Mouse (Mus musculus) stomach, embryonic 15.5 days (tissue): ENCODE data around the gene Rnf207. TPM values are rescaled to one million over a fixed set of nuclear protein-coding genes. Genes with fewer than 3 reads are reported as not detected.

ENCODE experiments used
- ATAC-seq: fragments of 200-750 bp; cut with Nextera tagmentation; 2 replicates; pipeline ENCODE4 v1.8.0; 2017; ENCODE audit warnings: low read depth, moderate number of reproducible peaks, moderate TSS enrichment; ENCODE audit not compliant: insufficient read depth, low FRiP score
- H3K27ac ChIP-seq: fragments of 300-500 bp; sonication (generic); 2 replicates; pipeline ENCODE4 v1.5.1; 2015; ENCODE audit warnings: mild to moderate bottlenecking, inconsistent platforms
- H3K27me3 ChIP-seq: fragments of 300-500 bp; sonication (generic); replicated peaks from 2 replicates; pipeline ENCODE4 v1.6.1; 2015; ENCODE audit warnings: inconsistent platforms
- H3K36me3 ChIP-seq: fragments of 300-500 bp; sonication (generic); 2 replicates; pipeline ENCODE4 v1.6.1; 2015; ENCODE audit warnings: inconsistent platforms
- H3K4me1 ChIP-seq: fragments of 300-500 bp; sonication (generic); 2 replicates; pipeline ENCODE4 v1.6.1; 2015; ENCODE audit warnings: inconsistent platforms
- H3K4me2 ChIP-seq: fragments of 300-500 bp; sonication (generic); 2 replicates; pipeline ENCODE4 v1.6.1; 2015; ENCODE audit warnings: mild to moderate bottlenecking, inconsistent platforms
- H3K4me3 ChIP-seq: fragments of 300-500 bp; sonication (generic); replicated peaks from 2 replicates; pipeline ENCODE4 v1.5.1; 2015; ENCODE audit warnings: inconsistent platforms
- H3K9ac ChIP-seq: fragments of 300-500 bp; sonication (generic); 2 replicates; pipeline ENCODE4 v1.6.1; 2015; ENCODE audit warnings: inconsistent platforms
- H3K9me3 ChIP-seq: fragments of 300-500 bp; sonication (generic); 2 replicates; pipeline ENCODE4 v1.6.1; 2016; ENCODE audit warnings: inconsistent platforms
- WGBS: fragments of 180-500 bp; shearing (Covaris S2); methylation state at CpG from one replicate; pipeline ENCODE4 v1.1.7; 2015; 5-methylcytosine and 5-hydroxymethylcytosine counted together
- polyA plus RNA-seq: library from polyadenylated mRNA; unstranded; fragments of >200 nt; fragmentation: Nextera tagmentation; extraction: Ambion mirVana; gene quantifications from 2 replicates; pipeline ENCODE4 v1.2.1, GENCODE M21; 2015

Rnf207 gene
- polyA plus RNA-seq, 1 experiment from 2014 or later = 1.0 TPM

DNA sequence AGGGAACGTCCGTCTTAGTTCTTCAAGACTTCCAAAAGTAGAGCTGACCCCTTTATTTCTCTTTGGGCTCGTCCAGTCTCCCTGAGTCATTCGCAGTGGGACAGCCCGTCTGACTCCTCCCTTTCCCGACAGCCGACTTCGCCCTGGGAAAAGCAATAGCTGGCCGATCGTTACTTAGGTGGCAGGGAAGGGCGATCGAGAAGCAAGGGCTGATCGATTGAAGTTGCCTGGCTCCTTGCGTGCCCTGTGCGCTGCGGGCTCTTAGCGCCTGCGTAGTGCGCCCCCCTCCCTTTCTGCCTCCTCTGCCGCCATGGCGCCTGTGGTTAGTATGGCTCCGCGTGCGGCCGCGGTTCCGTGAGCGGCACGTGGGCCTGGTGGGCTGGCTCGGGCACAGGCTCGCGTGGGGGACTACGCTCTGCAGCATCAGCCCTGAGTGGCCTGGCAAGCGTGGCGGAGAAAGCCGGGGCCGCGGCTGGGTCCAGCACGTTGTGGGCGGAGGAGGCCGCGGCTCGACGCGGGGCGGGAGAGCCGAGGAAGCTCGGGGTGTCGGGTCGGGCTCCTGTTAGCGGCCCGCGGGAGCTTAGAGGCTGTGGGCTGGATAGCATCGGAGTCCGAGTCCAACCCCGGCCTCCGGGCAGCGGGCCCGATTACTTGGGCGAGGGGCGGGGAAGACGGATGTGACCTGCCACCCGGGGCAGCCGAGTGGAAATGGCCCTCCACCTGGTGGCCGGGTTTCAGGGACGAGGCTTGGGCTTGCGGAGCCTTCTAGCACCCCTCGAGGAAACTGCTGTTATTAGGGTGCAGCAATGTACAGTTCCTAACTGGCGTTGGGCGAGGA lies 7.0 kb upstream of the Rnf207 start, which contains the start of gene Rpl22:
Gene Rpl22, plus strand, starts transcription at position 169 of the 838 bp plus-strand sequence.
- ATAC-seq = peak; percentile 98
- no peaks in the 10 kb centered on the region for H3K27me3 ChIP-seq

GRCm38 (mm10) chr4:152324641-152325562 lies 6.1 kb upstream of the Rnf207 start:
- H3K27ac ChIP-seq = no peak overlapping the region
- H3K9ac ChIP-seq = no peak overlapping the region

More for the DNA sequence above, 7.0 kb upstream of the Rnf207 start, which contains the start of gene Rpl22:
- Histone ChIP-seq H3K4me3 (peak within 1 kb of the TSS; percentile 100), H3K9me3 (no peaks in the 10 kb centered on the region), H3K9ac (peak within 1 kb of the TSS; percentile 98), H3K36me3 (peaks cover 25% of the 10 kb centered on the region), H3K4me1 (peaks cover 12% of the 10 kb centered on the region), H3K4me2 (peak within 1 kb of the TSS; percentile 72), H3K27ac (peak within 1 kb of the TSS; percentile 69)
- WGBS = under 1% methylated on average over 70 of the region's 70 CpGs

DNA sequence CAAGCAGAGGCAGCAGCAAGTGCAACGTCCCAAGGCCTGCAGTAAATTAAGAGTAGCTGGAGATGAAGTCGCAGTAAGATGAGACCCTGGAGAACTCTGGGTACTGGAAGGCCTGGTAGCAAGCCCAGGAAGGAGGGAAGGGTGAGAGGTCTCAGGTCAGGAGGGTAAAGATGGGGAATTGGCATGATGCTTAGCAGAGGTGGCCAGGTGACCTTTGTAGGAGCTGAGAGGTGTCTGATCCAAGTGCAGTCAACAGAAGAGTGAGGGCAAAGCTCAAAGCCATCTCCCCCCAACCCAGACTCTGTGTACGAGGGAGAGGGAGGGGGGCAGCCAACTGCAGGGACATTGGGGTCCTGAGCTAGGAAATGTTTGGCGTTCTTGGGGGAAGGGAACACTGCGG lies 2.7 kb upstream of the Rnf207 start:
- no peak overlapping the region for H3K27ac ChIP-seq
- no peak overlapping the region for H3K9ac ChIP-seq
- H3K27me3 ChIP-seq = peaks cover 14% of the 10 kb centered on the region
- no peak overlapping the region for H3K4me2 ChIP-seq
- ATAC-seq = no peak
- H3K9me3 ChIP-seq = no peaks in the 10 kb centered on the region
- peaks cover 13% of the 10 kb centered on the region for H3K4me1 ChIP-seq
- 42% methylated on average over 5 of the region's 5 CpGs for WGBS
- H3K36me3 ChIP-seq = no peaks in the 10 kb centered on the region
- no peak overlapping the region for H3K4me3 ChIP-seq

More at GRCm38 (mm10) chr4:152324641-152325562, 6.1 kb upstream of the Rnf207 start:
- Histone ChIP-seq H3K4me1 (peaks cover 12% of the 10 kb centered on the region), H3K4me3 (peak overlapping the region; percentile 100), H3K9me3 (no peaks in the 10 kb centered on the region), H3K27me3 (no peaks in the 10 kb centered on the region), H3K4me2 (peak overlapping the region; percentile 72), H3K36me3 (peaks cover 17% of the 10 kb centered on the region)
- whole genome bisulfite sequencing = 48% methylated on average over 16 of the region's 16 CpGs
- ATAC-seq = peak; percentile 6; the same call in 1 of the 2 replicates

- peaks cover 52% of the 10 kb centered on the region for H3K27me3 ChIP-seq
- peaks cover 27% of the 10 kb centered on the region for H3K4me1 ChIP-seq
- H3K27ac ChIP-seq = no peak overlapping the region
- no peaks in the 10 kb centered on the region for H3K36me3 ChIP-seq
- no peak overlapping the region for H3K9ac ChIP-seq
- H3K4me2 ChIP-seq = no peak overlapping the region
- ATAC-seq = no peak
- no peaks in the 10 kb centered on the region for H3K9me3 ChIP-seq
- no peak overlapping the region for H3K4me3 ChIP-seq
- WGBS = 82% methylated on average over 6 of the region's 6 CpGs
Observed at GRCm38 (mm10) chr4:152317631-152318033, 1.2 kb downstream of the Rnf207 start.

DNA sequence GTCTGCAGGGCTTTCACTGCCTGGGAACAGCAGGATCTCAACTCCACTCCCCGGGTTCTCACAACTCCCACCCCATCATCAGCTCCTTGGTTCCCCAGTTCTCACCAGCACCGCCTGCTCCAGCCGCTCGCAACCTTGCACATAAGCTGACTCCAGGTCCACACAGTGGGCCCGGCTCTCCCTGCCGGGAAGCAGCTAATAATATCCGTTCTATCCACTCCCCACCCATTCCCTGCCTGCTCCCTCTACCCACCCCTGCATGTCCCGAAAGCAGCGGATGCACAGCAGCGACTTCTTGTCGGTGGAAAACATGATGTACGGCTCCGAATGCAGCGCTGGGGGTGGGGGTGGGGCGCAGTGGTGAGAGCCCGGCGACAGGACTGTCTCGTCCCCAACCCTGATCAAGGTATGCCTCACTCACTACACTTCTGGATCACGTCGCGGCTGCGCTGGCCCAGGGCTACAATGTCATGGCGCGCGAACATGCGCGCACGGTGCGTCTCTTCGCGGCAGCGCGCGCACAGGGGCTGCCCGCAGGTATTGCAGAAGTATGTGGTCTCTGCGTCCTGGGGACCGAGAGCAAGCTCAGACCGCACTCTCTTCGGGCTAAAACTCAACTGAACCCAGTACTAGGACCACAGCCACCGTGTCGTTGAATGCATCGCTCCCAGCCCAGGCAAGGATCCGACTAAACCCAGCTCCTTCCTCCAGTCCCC lies 3.1 kb downstream of the Rnf207 start:
- peak overlapping the region; percentile 48 for H3K4me2 ChIP-seq
- peaks cover 35% of the 10 kb centered on the region for H3K4me1 ChIP-seq
- peak overlapping the region; percentile 21 for H3K4me3 ChIP-seq
- peaks cover 67% of the 10 kb centered on the region for H3K27me3 ChIP-seq
- ATAC-seq = no peak
- H3K9me3 ChIP-seq = no peaks in the 10 kb centered on the region
- H3K36me3 ChIP-seq = no peaks in the 10 kb centered on the region
- H3K9ac ChIP-seq = no peak overlapping the region
- H3K27ac ChIP-seq = no peak overlapping the region
- WGBS = 2% methylated on average over 43 of the region's 43 CpGs

- Histone ChIP-seq H3K36me3 (no peaks in the 10 kb centered on the region), H3K9me3 (no peaks in the 10 kb centered on the region), H3K9ac (no peak overlapping the region), H3K4me1 (peaks cover 33% of the 10 kb centered on the region), H3K27ac (no peak overlapping the region), H3K27me3 (peaks cover 67% of the 10 kb centered on the region), H3K4me2 (peak overlapping the region; percentile 74; the same call in 1 of the 2 replicates), H3K4me3 (no peak overlapping the region)
- no peak for ATAC-seq
Observed at GRCm38 (mm10) chr4:152313934-152314333, 4.9 kb downstream of the Rnf207 start.

DNA sequence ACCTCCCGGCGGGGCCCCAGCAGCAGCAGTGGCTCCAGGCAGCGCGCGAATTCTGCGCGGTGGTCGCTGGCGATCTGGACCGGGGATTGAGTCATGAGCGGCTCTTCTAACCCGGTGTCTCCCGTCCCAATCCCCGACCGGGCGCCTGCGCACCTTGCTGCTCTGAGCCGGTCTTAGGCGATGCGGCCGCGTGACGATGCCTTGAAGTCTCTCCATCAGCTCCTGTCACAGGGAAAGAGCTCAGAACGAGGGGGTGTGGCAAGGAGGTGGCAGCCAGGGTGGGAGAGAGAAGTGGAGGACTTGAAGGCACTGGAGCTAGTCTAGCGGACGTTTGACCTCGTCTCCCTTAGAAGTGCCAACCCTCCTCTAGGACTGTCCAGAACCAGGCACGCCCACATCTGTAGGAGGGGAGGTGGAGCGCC lies 5.6 kb downstream of the Rnf207 start:
- H3K9ac ChIP-seq = no peak overlapping the region
- H3K27me3 ChIP-seq = peaks cover 64% of the 10 kb centered on the region
- no peaks in the 10 kb centered on the region; the same call in 1 of the 2 replicates for H3K36me3 ChIP-seq
- peak overlapping the region; percentile 74 for H3K4me2 ChIP-seq
- WGBS = under 1% methylated on average over 29 of the region's 29 CpGs
- no peak for ATAC-seq
- peaks cover 26% of the 10 kb centered on the region for H3K4me1 ChIP-seq
- no peaks in the 10 kb centered on the region for H3K9me3 ChIP-seq
- no peak overlapping the region for H3K27ac ChIP-seq
- peak overlapping the region; percentile 32 for H3K4me3 ChIP-seq

- ATAC-seq = no peak
- peak overlapping the region; percentile 74 for H3K4me2 ChIP-seq
- H3K27me3 ChIP-seq = peaks cover 60% of the 10 kb centered on the region
- 4% methylated on average over 14 of the region's 14 CpGs for WGBS
- H3K4me3 ChIP-seq = peak overlapping the region; percentile 32
- H3K9ac ChIP-seq = no peak overlapping the region; the same call in 1 of the 2 replicates
- no peaks in the 10 kb centered on the region for H3K9me3 ChIP-seq
- no peak overlapping the region for H3K27ac ChIP-seq
- peaks cover 25% of the 10 kb centered on the region for H3K4me1 ChIP-seq
- no peaks in the 10 kb centered on the region; the same call in 1 of the 2 replicates for H3K36me3 ChIP-seq
Observed at GRCm38 (mm10) chr4:152312186-152312585, 6.6 kb downstream of the Rnf207 start.

GRCm38 (mm10) chr4:152307542-152307941 lies 11.3 kb downstream of the Rnf207 start:
- H3K4me1 ChIP-seq = peaks cover 7% of the 10 kb centered on the region
- H3K4me3 ChIP-seq = no peak overlapping the region
- H3K27me3 ChIP-seq = peaks cover 15% of the 10 kb centered on the region
- H3K27ac ChIP-seq = no peak overlapping the region
- H3K4me2 ChIP-seq = no peak overlapping the region
- no peak for ATAC-seq
- H3K9me3 ChIP-seq = no peaks in the 10 kb centered on the region
- H3K36me3 ChIP-seq = peaks cover 17% of the 10 kb centered on the region
- H3K9ac ChIP-seq = no peak overlapping the region
- 84% methylated on average over 9 of the region's 9 CpGs for WGBS

DNA sequence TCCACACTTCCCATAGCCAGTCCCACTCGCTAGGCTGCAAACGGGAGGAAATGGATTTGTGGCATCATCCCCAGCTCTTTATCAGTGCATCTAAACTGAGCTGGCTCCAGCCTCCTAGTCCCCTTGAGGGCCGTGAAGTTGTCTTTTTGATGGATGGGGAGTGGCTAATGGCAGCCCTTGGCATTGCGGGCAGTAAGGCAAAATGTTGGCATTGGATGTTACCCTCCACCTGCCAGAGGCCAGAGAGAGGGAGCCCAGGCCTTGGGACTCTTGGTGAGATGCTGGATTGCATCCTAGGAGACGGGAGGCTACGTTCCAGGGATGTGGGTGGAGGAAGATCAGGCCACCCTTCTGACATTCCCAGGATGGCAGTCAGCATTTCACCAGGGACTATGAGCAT lies 12.8 kb downstream of the Rnf207 start:
- WGBS = 69% methylated on average over 6 of the region's 6 CpGs
- peaks cover 17% of the 10 kb centered on the region for H3K36me3 ChIP-seq
- H3K4me1 ChIP-seq = no peaks in the 10 kb centered on the region
- no peaks in the 10 kb centered on the region for H3K9me3 ChIP-seq
- H3K27ac ChIP-seq = no peak overlapping the region
- no peaks in the 10 kb centered on the region; the same call in 1 of the 2 replicates for H3K27me3 ChIP-seq
- H3K9ac ChIP-seq = no peak overlapping the region
- no peak overlapping the region for H3K4me3 ChIP-seq
- no peak for ATAC-seq
- no peak overlapping the region for H3K4me2 ChIP-seq

DNA sequence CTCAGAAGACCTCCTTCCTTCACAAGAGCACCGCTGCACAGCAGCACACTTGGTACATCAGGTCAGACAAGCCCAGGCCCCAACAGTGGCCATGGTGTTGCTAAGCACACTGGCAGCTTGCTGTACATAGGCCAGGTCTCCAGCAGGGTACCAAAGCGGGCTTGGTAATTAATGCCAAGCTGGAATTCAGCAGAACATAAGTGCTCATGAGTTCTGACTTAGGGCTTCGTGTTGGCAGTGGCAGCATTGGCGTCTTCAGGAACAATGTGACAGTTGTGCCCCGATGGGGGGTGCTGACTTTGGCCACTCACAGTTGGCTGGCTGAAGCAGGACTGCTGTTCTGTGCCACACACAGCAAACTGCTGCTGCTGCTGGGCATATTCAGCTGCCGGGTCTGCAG lies 14.1 kb downstream of the Rnf207 start:
- Histone ChIP-seq H3K9me3 (no peaks in the 10 kb centered on the region), H3K36me3 (peaks cover 27% of the 10 kb centered on the region), H3K4me3 (no peak overlapping the region), H3K9ac (no peak overlapping the region), H3K27me3 (no peaks in the 10 kb centered on the region), H3K4me1 (no peaks in the 10 kb centered on the region), H3K4me2 (no peak overlapping the region), H3K27ac (no peak overlapping the region)
- no peak for ATAC-seq
- 88% methylated on average over 6 of the region's 6 CpGs for WGBS
